Mouse (Mus musculus): Measurements from ENCODE around the gene Pex11a. TPM values are rescaled to one million over a fixed set of nuclear protein-coding genes. Genes with fewer than 3 reads are reported as not detected.

Gene Pex11a
- polyA plus RNA-seq, 1 experiment from 2014 or later, result 11.3 TPM

- no peak for DNase-seq (ENCODE audit: low spot score)
- H3K27ac ChIP-seq, result no peak overlapping the region
- H3K36me3 ChIP-seq, result no peaks in the 10 kb centered on the region
- H3K9me3 ChIP-seq (replicated peaks), result no peaks in the 10 kb centered on the region
- no peaks in the 10 kb centered on the region for H3K4me1 ChIP-seq
- no peaks in the 10 kb centered on the region for H3K27me3 ChIP-seq (ENCODE audit: low read depth, poor library complexity, severe bottlenecking)
- no peak overlapping the region for H3K4me3 ChIP-seq
Measured at GRCm38 (mm10) chr7:79759766-79760165, 16.8 kb upstream of the Pex11a start.

GRCm38 (mm10) chr7:79758176-79758575 lies 15.2 kb upstream of the Pex11a start:
- Histone ChIP-seq H3K36me3 (no peaks in the 10 kb centered on the region), H3K27me3 (ENCODE audit: low read depth, poor library complexity, severe bottlenecking) (no peaks in the 10 kb centered on the region), H3K4me1 (no peaks in the 10 kb centered on the region), H3K27ac (no peak overlapping the region), H3K4me3 (no peak overlapping the region), H3K9me3 (replicated peaks) (no peaks in the 10 kb centered on the region)
- 71% methylated on average over 6 of the region's 6 CpGs for WGBS
- no peak for DNase-seq (ENCODE audit: low spot score)

GRCm38 (mm10) chr7:79756334-79756733 lies 13.4 kb upstream of the Pex11a start:
- no peaks in the 10 kb centered on the region for H3K9me3 ChIP-seq (replicated peaks)
- no peaks in the 10 kb centered on the region for H3K36me3 ChIP-seq
- no peaks in the 10 kb centered on the region for H3K4me1 ChIP-seq
- no peak overlapping the region for H3K4me3 ChIP-seq
- no peak for DNase-seq (ENCODE audit: low spot score)
- WGBS, result 54% methylated on average over 2 of the region's 2 CpGs
- no peaks in the 10 kb centered on the region for H3K27me3 ChIP-seq (ENCODE audit: low read depth, poor library complexity, severe bottlenecking)
- no peak overlapping the region for H3K27ac ChIP-seq

GRCm38 (mm10) chr7:79749511-79749910 lies 6.6 kb upstream of the Pex11a start:
- H3K9me3 ChIP-seq (replicated peaks), result no peaks in the 10 kb centered on the region
- H3K4me3 ChIP-seq, result no peak overlapping the region
- 92% methylated on average over 6 of the region's 6 CpGs for WGBS
- H3K4me1 ChIP-seq, result no peaks in the 10 kb centered on the region
- H3K27me3 ChIP-seq (ENCODE audit: low read depth, poor library complexity, severe bottlenecking), result no peaks in the 10 kb centered on the region
- DNase-seq (ENCODE audit: low spot score), result no peak
- no peak overlapping the region for H3K27ac ChIP-seq
- H3K36me3 ChIP-seq, result no peaks in the 10 kb centered on the region

- Histone ChIP-seq H3K4me1 (peaks cover 10% of the 10 kb centered on the region), H3K4me3 (no peak overlapping the region), H3K27me3 (ENCODE audit: low read depth, poor library complexity, severe bottlenecking) (no peaks in the 10 kb centered on the region), H3K27ac (no peak overlapping the region), H3K9me3 (replicated peaks) (no peaks in the 10 kb centered on the region), H3K36me3 (no peaks in the 10 kb centered on the region)
- 83% methylated on average over 6 of the region's 6 CpGs for WGBS
- no peak for DNase-seq (ENCODE audit: low spot score)
Measured at GRCm38 (mm10) chr7:79747659-79748058, 4.7 kb upstream of the Pex11a start.

GRCm38 (mm10) chr7:79744585-79744984 lies 1.7 kb upstream of the Pex11a start:
- H3K9me3 ChIP-seq (replicated peaks), result no peaks in the 10 kb centered on the region
- H3K27ac ChIP-seq, result no peak overlapping the region
- peaks cover 15% of the 10 kb centered on the region for H3K4me1 ChIP-seq
- WGBS, result 82% methylated on average over 5 of the region's 5 CpGs
- H3K4me3 ChIP-seq, result no peak overlapping the region
- H3K36me3 ChIP-seq, result no peaks in the 10 kb centered on the region
- no peak for DNase-seq (ENCODE audit: low spot score)
- no peaks in the 10 kb centered on the region for H3K27me3 ChIP-seq (ENCODE audit: low read depth, poor library complexity, severe bottlenecking)

- Histone ChIP-seq H3K27me3 (ENCODE audit: low read depth, poor library complexity, severe bottlenecking) (no peaks in the 10 kb centered on the region), H3K27ac (no peak overlapping the region), H3K4me3 (no peak overlapping the region), H3K4me1 (peaks cover 15% of the 10 kb centered on the region), H3K9me3 (replicated peaks) (no peaks in the 10 kb centered on the region), H3K36me3 (no peaks in the 10 kb centered on the region)
- 92% methylated on average over 9 of the region's 9 CpGs for WGBS
- no peak for DNase-seq (ENCODE audit: low spot score)
Measured at GRCm38 (mm10) chr7:79744051-79744450, 1.1 kb upstream of the Pex11a start.

- Histone ChIP-seq H3K9me3 (replicated peaks) (no peaks in the 10 kb centered on the region), H3K27me3 (ENCODE audit: low read depth, poor library complexity, severe bottlenecking) (no peaks in the 10 kb centered on the region), H3K27ac (peak overlapping the region; percentile 78), H3K4me1 (peaks cover 15% of the 10 kb centered on the region), H3K36me3 (peaks cover 6% of the 10 kb centered on the region), H3K4me3 (peak overlapping the region; percentile 88)
- DNase-seq (ENCODE audit: low spot score), result no peak
- 28% methylated on average over 11 of the region's 11 CpGs for WGBS
Measured at GRCm38 (mm10) chr7:79742277-79742658, 663 bp downstream of the Pex11a start.

- peaks cover 15% of the 10 kb centered on the region for H3K4me1 ChIP-seq
- H3K36me3 ChIP-seq, result peaks cover 13% of the 10 kb centered on the region
- 83% methylated on average over 4 of the region's 4 CpGs for WGBS
- DNase-seq (ENCODE audit: low spot score), result no peak
- no peaks in the 10 kb centered on the region for H3K27me3 ChIP-seq (ENCODE audit: low read depth, poor library complexity, severe bottlenecking)
- H3K9me3 ChIP-seq (replicated peaks), result no peaks in the 10 kb centered on the region
- no peak overlapping the region for H3K4me3 ChIP-seq
- H3K27ac ChIP-seq, result no peak overlapping the region
Measured at GRCm38 (mm10) chr7:79740279-79740678, 2.7 kb downstream of the Pex11a start.

GRCm38 (mm10) chr7:79738913-79739312 lies 4.0 kb downstream of the Pex11a start:
- no peak overlapping the region for H3K4me3 ChIP-seq
- no peak for DNase-seq (ENCODE audit: low spot score)

GRCm38 (mm10) chr7:79736511-79736910 lies 6.4 kb downstream of the Pex11a start:
- Histone ChIP-seq H3K9me3 (replicated peaks) (no peaks in the 10 kb centered on the region), H3K4me3 (no peak overlapping the region), H3K27ac (no peak overlapping the region), H3K4me1 (no peaks in the 10 kb centered on the region), H3K36me3 (peaks cover 13% of the 10 kb centered on the region), H3K27me3 (ENCODE audit: low read depth, poor library complexity, severe bottlenecking) (peaks cover 5% of the 10 kb centered on the region)
- WGBS, result 93% methylated on average over 14 of the region's 14 CpGs
- no peak for DNase-seq (ENCODE audit: low spot score)

More at GRCm38 (mm10) chr7:79738913-79739312, 4.0 kb downstream of the Pex11a start:
- peaks cover 13% of the 10 kb centered on the region for H3K36me3 ChIP-seq
- H3K4me1 ChIP-seq, result peaks cover 15% of the 10 kb centered on the region
- 97% methylated on average over 2 of the region's 2 CpGs for WGBS
- H3K9me3 ChIP-seq (replicated peaks), result no peaks in the 10 kb centered on the region
- H3K27ac ChIP-seq, result no peak overlapping the region
- no peaks in the 10 kb centered on the region for H3K27me3 ChIP-seq (ENCODE audit: low read depth, poor library complexity, severe bottlenecking)

- no peaks in the 10 kb centered on the region for H3K9me3 ChIP-seq (replicated peaks)
- no peak for DNase-seq (ENCODE audit: low spot score)
- H3K4me3 ChIP-seq, result no peak overlapping the region
- no peaks in the 10 kb centered on the region; the same call in 1 of the 2 replicates for H3K4me1 ChIP-seq
- peaks cover 22% of the 10 kb centered on the region for H3K27me3 ChIP-seq (ENCODE audit: low read depth, poor library complexity, severe bottlenecking)
- no peak overlapping the region for H3K27ac ChIP-seq
- 85% methylated on average over 8 of the region's 8 CpGs for WGBS
- H3K36me3 ChIP-seq, result peaks cover 13% of the 10 kb centered on the region
Measured at GRCm38 (mm10) chr7:79734563-79734962, 8.4 kb downstream of the Pex11a start.

- Histone ChIP-seq H3K27ac (no peak within 1 kb of the TSS), H3K4me3 (no peak within 1 kb of the TSS), H3K9me3 (replicated peaks) (no peaks in the 10 kb centered on the region), H3K36me3 (peaks cover 10% of the 10 kb centered on the region), H3K27me3 (ENCODE audit: low read depth, poor library complexity, severe bottlenecking) (peaks cover 36% of the 10 kb centered on the region), H3K4me1 (peaks cover 5% of the 10 kb centered on the region; the same call in 1 of the 2 replicates)
- no peak for DNase-seq (ENCODE audit: low spot score)
- WGBS, result 57% methylated on average over 4 of the region's 4 CpGs
Measured at GRCm38 (mm10) chr7:79732622-79733021, 10.3 kb downstream of the Pex11a start, which contains the start of gene Plin1. Plin1 (minus strand) TSS chr7:79732903.

- Histone ChIP-seq H3K27me3 (ENCODE audit: low read depth, poor library complexity, severe bottlenecking) (peaks cover 37% of the 10 kb centered on the region), H3K36me3 (no peaks in the 10 kb centered on the region), H3K4me3 (no peak overlapping the region), H3K4me1 (peaks cover 5% of the 10 kb centered on the region; the same call in 1 of the 2 replicates), H3K27ac (no peak overlapping the region), H3K9me3 (replicated peaks) (no peaks in the 10 kb centered on the region)
- 89% methylated on average over 13 of the region's 13 CpGs for WGBS
- DNase-seq (ENCODE audit: low spot score), result no peak
Measured at GRCm38 (mm10) chr7:79731438-79731837, 11.5 kb downstream of the Pex11a start.
